Mouse (Mus musculus): ENCODE results near the gene F10.

Gene F10

GRCm38 (mm10) chr8:13037015-13037414 is at the start of gene F10:
Gene F10, plus strand, starts transcription at chr8:13037308.
- DNase-seq (ENCODE audit: low read depth, low spot score): no peak

- DNase-seq (ENCODE audit: low read depth, low spot score): no peak
These were observed 49.5 kb upstream of the F10 start for GRCm38 (mm10) chr8:12987571-12987970.

DNA sequence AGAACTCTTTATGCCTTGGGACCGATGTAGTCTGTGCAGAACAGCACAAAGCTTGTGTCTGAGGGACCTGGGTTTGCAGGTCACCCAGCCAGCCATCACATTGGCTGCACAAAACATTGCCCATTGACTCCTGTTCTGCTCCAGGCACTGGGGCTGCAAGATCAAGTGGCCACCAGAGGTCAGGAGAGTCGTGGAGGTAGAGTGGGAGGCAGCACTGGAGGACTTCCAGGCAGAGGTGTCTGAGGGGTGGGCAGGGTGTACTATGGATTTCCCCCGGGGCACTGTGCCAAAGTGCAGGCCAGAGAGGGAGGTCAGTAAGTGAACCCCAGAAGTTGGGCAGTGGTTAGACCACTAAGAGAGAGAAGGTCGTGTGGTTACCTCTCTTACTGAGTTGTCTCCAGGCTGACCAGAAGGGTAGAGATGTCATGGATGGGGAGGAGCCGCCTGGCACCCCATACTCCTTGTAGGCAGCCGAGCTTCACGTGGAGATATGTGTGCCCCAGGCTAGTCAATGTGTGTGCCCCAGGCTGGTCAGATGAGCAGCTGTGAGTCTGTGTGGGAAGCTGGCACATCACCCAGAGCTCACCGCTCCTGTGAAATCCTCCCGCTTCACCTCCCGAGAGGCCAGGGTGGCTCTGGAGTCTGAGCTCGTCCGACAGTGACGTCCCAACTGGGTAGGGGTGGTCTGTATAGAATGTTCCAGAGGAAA is 48.2 kb upstream of the F10 start:
- peak; percentile 13 for DNase-seq (ENCODE audit: low read depth, low spot score)

- DNase-seq (ENCODE audit: low read depth, low spot score): no peak
These were observed 45.7 kb upstream of the F10 start for GRCm38 (mm10) chr8:12991411-12991810.

GRCm38 (mm10) chr8:12994468-12994867 is 42.6 kb upstream of the F10 start:
- no peak for DNase-seq (ENCODE audit: low read depth, low spot score)

- no peak for DNase-seq (ENCODE audit: low read depth, low spot score)
These were observed 41.6 kb upstream of the F10 start for GRCm38 (mm10) chr8:12995481-12995880.

DNA sequence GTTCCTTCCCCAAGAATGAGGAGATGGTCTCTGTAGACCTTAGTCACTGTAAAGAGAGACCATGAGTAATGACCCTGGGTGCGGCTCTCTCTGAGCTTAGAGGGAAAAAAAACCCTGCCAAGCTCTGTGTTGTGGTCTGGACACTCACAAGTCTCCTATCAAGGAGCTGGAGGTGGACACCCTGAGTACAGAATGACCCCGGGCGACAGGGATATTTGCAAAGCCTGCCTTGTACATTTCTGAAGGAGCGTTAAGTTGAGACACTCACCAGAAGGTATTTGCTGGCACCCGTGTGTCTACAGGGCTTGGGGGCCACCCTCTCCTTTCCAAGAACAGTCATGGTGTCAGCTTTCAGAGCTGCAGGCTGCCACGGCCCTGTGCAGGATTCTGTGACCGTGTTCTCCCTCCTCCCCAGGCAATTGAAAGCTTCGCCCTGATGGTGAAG is 40.3 kb upstream of the F10 start:
- DNase-seq (ENCODE audit: low read depth, low spot score): no peak

GRCm38 (mm10) chr8:12998331-12998730 is 38.8 kb upstream of the F10 start:
- DNase-seq (ENCODE audit: low read depth, low spot score): no peak

DNA sequence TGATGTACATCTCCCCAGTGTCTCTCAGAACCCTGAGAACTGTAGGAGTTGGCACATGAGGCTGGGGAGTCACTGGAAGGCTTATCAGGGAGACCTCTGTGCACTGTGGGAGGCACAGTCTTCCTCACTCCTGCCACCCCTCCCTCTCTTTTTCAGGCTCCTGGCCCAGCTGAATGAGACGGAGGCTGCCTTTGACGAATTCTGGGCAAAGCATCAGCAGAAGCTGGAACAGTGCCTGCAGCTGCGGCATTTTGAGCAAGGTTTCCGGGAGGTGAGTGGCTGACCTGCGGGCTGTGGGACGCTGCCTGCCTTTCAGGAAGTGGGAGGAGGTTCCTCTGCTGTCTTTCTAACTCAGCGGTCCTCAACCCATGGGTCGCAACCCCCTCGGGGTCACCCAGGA is 37.3 kb upstream of the F10 start:
- DNase-seq (ENCODE audit: low read depth, low spot score): no peak

GRCm38 (mm10) chr8:13007458-13007857 is 29.6 kb upstream of the F10 start:
- DNase-seq (ENCODE audit: low read depth, low spot score): no peak

DNA sequence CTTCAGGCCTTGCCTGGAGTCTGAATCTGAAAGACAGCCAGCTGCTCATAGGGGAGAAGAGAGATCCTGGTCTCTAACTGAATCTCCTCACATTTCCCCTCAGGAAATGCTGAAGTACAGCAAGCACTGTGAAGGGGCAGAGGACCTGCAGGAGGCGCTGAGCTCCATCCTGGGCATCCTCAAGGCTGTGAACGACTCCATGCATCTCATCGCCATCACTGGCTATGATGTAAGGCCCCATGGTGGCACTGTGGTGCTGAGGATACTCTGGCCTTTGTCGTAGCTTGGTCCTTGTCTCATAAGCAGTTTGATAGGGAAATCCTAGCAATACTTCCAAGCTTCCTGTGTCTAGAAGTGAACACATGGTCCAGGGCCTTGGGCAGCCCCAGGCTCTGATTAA is 26.8 kb upstream of the F10 start:
- no peak for DNase-seq (ENCODE audit: low read depth, low spot score)

- DNase-seq (ENCODE audit: low read depth, low spot score): no peak
These were observed 17.5 kb upstream of the F10 start for GRCm38 (mm10) chr8:13019560-13019959.

DNA sequence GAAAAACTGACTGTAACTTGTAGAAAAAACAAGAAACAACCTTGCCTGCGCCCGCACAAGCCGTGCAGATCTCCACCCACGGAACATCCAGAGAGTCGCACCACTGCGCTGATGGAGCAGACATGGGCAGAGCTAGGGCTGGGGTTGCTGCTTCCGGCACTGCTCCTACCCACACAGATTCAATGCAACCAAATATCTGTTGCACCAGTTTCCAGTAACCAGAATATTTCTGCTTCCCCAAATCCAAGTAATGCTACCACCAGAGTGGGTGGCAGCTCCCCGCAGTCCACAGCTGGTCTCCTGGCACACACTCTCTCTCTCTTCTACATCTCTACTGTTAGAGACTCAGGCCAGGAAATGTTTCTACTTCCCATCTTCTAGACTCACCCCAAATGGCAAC is 15.3 kb upstream of the F10 start:
- DNase-seq (ENCODE audit: low read depth, low spot score): no peak

DNA sequence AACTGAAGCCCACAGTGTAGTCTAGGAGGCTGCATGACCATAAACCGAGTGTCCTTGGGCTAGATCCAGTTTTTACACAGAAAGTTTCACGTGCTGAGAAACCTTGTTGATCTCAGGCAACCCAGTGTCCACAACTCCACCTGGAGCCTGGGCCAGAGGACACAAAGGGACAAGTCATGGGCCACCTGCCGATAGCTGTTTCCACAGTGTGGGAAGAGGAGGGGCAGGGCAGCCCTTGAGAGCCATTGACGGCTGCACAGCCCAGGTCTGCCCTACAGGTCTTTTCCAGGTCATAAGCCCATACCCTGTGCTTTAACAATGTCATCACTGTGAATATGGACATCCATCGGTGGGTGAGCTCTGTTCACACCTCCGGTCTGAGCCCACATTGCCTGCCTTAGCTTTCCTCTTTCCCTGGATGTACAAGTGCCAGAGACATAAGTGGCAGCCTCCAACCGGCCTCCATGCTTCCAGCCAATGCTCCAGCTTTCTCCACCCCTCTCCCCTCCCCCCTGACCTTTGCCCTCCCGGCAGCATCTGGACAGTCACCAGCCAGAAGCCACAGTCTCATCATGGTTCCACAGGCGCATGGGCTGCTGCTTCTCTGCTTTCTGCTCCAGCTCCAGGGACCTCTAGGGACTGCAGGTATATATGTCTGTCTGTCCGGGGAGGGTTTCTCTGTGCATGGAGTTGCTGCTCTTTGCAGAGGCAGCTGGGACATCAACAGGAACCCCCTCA is 11.5 kb upstream of the F10 start, which contains the start of gene F7:
F7 (plus strand) TSS at position 548 of the 738 bp plus-strand sequence.
- no peak for DNase-seq (ENCODE audit: low read depth, low spot score)

DNA sequence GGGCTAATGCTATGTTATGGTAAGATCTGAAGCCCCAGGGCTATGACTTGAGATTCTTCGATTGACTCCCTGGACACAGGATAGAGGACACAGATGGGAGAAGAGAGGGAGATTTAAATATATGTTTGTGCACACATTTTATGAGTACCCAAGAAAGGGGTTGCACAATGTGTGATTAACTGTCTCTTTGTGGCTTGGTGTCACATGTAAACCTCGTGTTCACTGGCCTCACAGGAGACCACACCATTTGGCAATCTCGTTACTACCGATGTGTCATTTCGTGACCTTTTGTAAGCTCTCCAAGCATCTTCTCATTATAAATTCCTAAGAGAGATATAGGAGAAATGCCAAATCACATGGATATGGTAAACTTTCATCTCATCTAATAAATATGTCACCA is 9.5 kb upstream of the F10 start:
- DNase-seq (ENCODE audit: low read depth, low spot score): no peak

- no peak for DNase-seq (ENCODE audit: low read depth, low spot score)
These were observed 8.6 kb upstream of the F10 start for GRCm38 (mm10) chr8:13028482-13028881.

DNA sequence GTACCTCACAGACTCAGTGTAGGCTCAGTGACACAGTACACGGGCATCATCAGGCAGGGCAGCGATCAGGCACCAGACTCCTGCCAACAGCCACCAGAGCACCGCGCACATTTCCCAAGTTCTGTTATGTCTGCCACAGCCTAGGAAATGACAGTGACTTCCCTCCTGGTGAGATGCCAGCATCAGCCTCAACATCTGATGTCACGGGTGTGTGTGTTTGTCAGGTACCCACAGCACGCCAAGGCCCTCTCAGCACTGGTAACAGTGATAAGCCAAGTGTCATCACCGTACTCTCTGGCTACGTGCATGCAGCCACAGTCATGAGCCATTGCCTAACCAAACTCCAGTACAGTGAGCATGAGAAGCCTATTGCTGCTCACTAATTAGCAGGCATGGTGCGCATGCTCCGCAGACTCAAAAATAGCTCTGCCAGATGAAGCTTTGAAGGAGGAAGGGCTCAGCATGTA is 729 bp upstream of the F10 start:
- DNase-seq (ENCODE audit: low read depth, low spot score): no peak

- no peak for DNase-seq (ENCODE audit: low read depth, low spot score)
These were observed 461 bp downstream of the F10 start for GRCm38 (mm10) chr8:13037569-13037968.

DNA sequence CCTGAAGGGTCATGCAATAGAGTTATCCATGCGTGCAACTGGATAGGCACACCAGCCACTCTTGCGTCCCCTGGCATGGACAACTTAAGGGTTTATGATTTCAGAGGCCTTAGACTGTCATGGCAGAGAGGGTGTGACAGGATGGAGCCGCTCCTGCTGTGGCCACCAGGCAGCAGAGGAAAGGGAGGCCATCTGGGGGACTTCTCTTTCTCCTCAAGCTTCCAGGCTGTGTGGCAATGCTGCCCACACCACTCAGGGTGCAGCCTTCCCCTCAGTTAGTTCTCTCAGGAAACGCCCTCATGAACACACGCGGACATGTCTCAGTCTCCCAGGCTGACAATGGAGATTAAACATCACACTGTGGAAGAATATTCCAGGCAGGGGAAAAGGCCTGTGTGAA is 1.9 kb downstream of the F10 start:
- DNase-seq (ENCODE audit: low read depth, low spot score): no peak

GRCm38 (mm10) chr8:13041459-13041858 is 4.4 kb downstream of the F10 start:
- no peak for DNase-seq (ENCODE audit: low read depth, low spot score)

DNA sequence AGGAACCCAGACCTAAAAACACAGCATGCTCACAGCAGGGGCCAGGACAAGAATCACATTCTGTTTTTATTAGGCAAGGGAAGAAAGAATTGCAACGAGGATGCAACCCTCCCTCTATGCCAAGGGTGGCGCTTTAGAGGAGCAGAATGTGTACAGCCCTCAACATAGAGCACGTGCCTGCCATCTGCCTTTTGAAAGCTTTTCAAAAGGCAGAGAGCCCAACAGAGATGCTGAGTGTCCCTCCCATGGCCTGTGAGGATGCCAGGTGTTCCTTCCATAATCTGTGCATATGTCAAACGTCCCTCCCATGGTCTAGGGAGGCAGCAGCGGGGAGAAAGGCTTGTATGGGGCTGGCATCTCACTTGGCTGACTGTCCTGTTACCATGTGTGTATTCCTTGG is 10.5 kb downstream of the F10 start:
- DNase-seq (ENCODE audit: low read depth, low spot score): no peak

- peak; percentile 75 for DNase-seq (ENCODE audit: low read depth, low spot score)
These were observed 13.4 kb downstream of the F10 start for GRCm38 (mm10) chr8:13050550-13050949.

DNA sequence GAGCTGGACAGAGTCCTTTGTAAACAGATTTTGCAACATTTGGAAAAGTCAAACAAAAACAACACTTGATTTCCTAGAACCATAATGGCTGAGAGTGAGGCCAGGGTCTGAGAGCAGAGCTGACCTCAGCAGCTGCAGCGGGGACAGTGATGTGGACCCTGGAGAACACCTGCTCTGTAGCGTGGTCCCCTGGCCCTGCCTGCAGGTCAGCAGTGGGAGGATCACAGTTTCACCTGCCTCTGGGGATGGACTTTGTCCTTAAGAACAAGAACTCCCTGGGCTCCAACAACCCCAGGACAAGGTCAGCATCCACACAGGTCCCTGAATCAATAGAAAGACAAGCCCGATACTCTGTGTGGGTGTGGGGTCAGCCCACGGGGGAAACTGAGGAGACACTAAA is 20.2 kb downstream of the F10 start:
- no peak for DNase-seq (ENCODE audit: low read depth, low spot score)

Data from R1 (cell line).